23 mouse cellular contexts compared by ENCODE assay signal in genomic region chr14:47209669-47210164, GRCm38 (mm10).
"Had no signal": no experiment of that assay in that cellular context is flagged by ENCODE, and none has a peak within 500 bp of the region (broad histone marks: within the 10 kb centered on the region; RNA-seq: fewer than 3 reads in every experiment).

No protein-coding gene starts in this region.

- H3K9me3 ChIP-seq: limb, embryonic 10.5 days; limb, embryonic 13.5 days; liver, embryonic 12.5 days; liver, embryonic 15.5 days; lung, embryonic 15.5 days; neural tube, embryonic 12.5 days; neural tube, embryonic 15.5 days had no signal

- H3K4me1 ChIP-seq: limb, embryonic 10.5 days; limb, embryonic 13.5 days; lung, embryonic 15.5 days; neural tube, embryonic 12.5 days; neural tube, embryonic 15.5 days had no signal

- H3K27ac ChIP-seq: kidney, postnatal 0 days; layer of hippocampus, adult 2 months; limb, embryonic 10.5 days; limb, embryonic 13.5 days; liver, embryonic 12.5 days; liver, embryonic 15.5 days; lung, embryonic 15.5 days; neural tube, embryonic 12.5 days; neural tube, embryonic 15.5 days; stomach, postnatal 0 days had no signal

- H3K9ac ChIP-seq: limb, embryonic 13.5 days; liver, embryonic 12.5 days; liver, embryonic 15.5 days; lung, embryonic 15.5 days; neural tube, embryonic 12.5 days; neural tube, embryonic 15.5 days had no signal

- H3K4me2 ChIP-seq: limb, embryonic 13.5 days; liver, embryonic 12.5 days; liver, embryonic 15.5 days; lung, embryonic 15.5 days; midbrain, embryonic 11.5 days; neural tube, embryonic 12.5 days; neural tube, embryonic 15.5 days had no signal

- ATAC-seq: liver, embryonic 12.5 days had no signal

- H3K4me3 ChIP-seq: layer of hippocampus, adult 2 months; limb, embryonic 10.5 days; limb, embryonic 13.5 days; liver, embryonic 12.5 days; liver, embryonic 15.5 days; lung, embryonic 15.5 days; neural tube, embryonic 12.5 days; neural tube, embryonic 15.5 days had no signal

- H3K36me3 ChIP-seq: limb, embryonic 10.5 days; limb, embryonic 13.5 days; liver, embryonic 12.5 days; liver, embryonic 15.5 days; lung, embryonic 15.5 days; neural tube, embryonic 12.5 days; neural tube, embryonic 15.5 days had no signal

- H3K27me3 ChIP-seq: limb, embryonic 13.5 days; liver, embryonic 12.5 days; lung, embryonic 15.5 days; neural tube, embryonic 12.5 days; neural tube, embryonic 15.5 days had no signal

- DNase-seq: kidney, postnatal 25 days; layer of hippocampus, adult 9-11 months; liver; lung, adult 18-20 months; lung, postnatal 10 days; lung, postnatal 4 days; midbrain, embryonic 14.5 days; right cerebral cortex, adult 18-20 months; right cerebral cortex, postnatal 25 days; thymus, adult 2 months; thymus, postnatal 14 days; thymus, postnatal 4 days had no signal
